Mouse (Mus musculus) kidney, adult 2 months (tissue): ENCODE results near the gene Krt6b. TPM values are rescaled to one million over a fixed set of nuclear protein-coding genes. Genes with fewer than 3 reads are reported as not detected.

Experiments
- DNase-seq: peaks from one replicate; pipeline ENCODE4 v3.0.0; 2021
- H3K27ac ChIP-seq: fragments of 200-500 bp; 2 replicates; pipeline ENCODE4 v1.5.1; 2012; ENCODE audit warnings: low read depth, low read length, control low read depth, inconsistent platforms; ENCODE audit not compliant: insufficient read depth
- H3K27me3 ChIP-seq: fragments of 200-500 bp; replicated peaks from 2 replicates; pipeline ENCODE4 v1.6.1; 2012; ENCODE audit warnings: mild to moderate bottlenecking, moderate library complexity, low read length, inconsistent platforms; ENCODE audit not compliant: control insufficient read depth, insufficient read depth
- H3K36me3 ChIP-seq: fragments of 200-500 bp; 2 replicates; pipeline ENCODE4 v1.6.1; 2012; ENCODE audit warnings: mild to moderate bottlenecking, moderate library complexity, low read length, inconsistent platforms; ENCODE audit not compliant: control insufficient read depth, insufficient read depth
- H3K4me1 ChIP-seq: fragments of 200-500 bp; 2 replicates; pipeline ENCODE4 v1.6.1; 2011; ENCODE audit warnings: low read length; ENCODE audit not compliant: control insufficient read depth, insufficient read depth
- H3K4me3 ChIP-seq: fragments of 200-500 bp; 2 replicates; pipeline ENCODE4 v1.5.1; 2011; ENCODE audit warnings: mild to moderate bottlenecking, low read depth, low read length, control low read depth; ENCODE audit not compliant: insufficient read depth
- CTCF ChIP-seq: fragments of 200-500 bp; conservative IDR thresholded peaks from 2 replicates; pipeline ENCODE4 v1.5.1; 2011; ENCODE audit warnings: low read depth, mild to moderate bottlenecking, control low read depth, low read length, moderate library complexity, mixed read lengths; ENCODE audit not compliant: insufficient read depth, insufficient read length
- POLR2A ChIP-seq: fragments of 200-500 bp; IDR thresholded peaks from one replicate; pipeline ENCODE4 v1.6.1; 2011; ENCODE audit warnings: low read depth, low read length, control low read depth
- WGBS: fragments of 180-500 bp; shearing (Covaris S2); methylation state at CpG from one replicate; pipeline ENCODE4 v1.1.7; 2018; 5-methylcytosine and 5-hydroxymethylcytosine counted together
- polyA plus RNA-seq: library from polyadenylated mRNA; depleted of rRNA; stranded (reverse); fragments of >200 nt; gene quantifications from 2 replicates; pipeline ENCODE4 v1.2.3, GENCODE M21; 2012; rRNA removed

Gene Krt6b
- polyA plus RNA-seq, 1 experiment, result not detected

DNA sequence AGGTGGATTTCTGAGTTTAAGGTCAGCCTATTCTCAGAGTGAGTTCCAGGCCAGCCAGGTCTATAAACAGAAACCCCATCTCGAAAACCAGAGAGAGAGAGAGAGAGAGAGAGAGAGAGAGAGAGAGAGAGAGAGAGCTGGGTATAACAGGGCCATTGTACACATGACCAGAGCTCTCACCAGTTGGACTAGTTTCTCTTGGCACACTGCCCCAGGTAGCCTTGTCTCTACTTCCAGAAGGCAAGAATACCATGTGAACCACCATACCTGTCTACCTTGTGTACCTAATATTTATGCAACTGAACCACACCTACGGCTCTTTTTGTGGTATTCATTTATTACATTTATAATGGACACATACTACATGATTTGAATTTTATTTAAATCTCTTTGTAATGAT is 8.1 kb upstream of the Krt6b start:
- H3K4me3 ChIP-seq, result no peak overlapping the region
- H3K27ac ChIP-seq, result no peak overlapping the region
- 74% methylated on average over 2 of the region's 2 CpGs for WGBS
- H3K4me1 ChIP-seq, result no peaks in the 10 kb centered on the region
- no peaks in the 10 kb centered on the region; the same call in 1 of the 2 replicates for H3K27me3 ChIP-seq
- DNase-seq, result no peak
- no peaks in the 10 kb centered on the region for H3K36me3 ChIP-seq
- no peak for TF ChIP-seq CTCF
- no peak for TF ChIP-seq POLR2A

DNA sequence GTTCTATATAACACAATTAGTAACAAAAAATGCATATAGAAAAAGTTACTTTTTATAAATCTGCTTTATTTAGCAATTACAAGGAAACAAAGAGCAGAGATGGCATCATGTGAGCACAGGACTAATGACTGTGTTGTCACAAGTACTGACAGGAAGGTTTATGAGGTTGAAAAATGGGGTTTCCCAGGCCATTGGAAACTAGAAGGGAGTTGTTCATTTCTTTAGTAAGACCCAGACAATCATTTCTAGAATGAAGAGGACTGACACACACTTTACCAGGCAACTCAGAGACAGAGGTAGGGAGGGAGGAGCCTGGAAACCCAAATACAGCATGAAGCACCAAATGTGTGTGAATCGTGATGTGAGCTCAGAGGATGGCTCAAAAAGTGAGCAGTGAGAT is 4.1 kb downstream of the Krt6b start:
- no peak overlapping the region for H3K27ac ChIP-seq
- H3K4me1 ChIP-seq, result no peaks in the 10 kb centered on the region
- H3K4me3 ChIP-seq, result no peak overlapping the region
- TF ChIP-seq POLR2A, result no peak
- no peak for TF ChIP-seq CTCF
- H3K36me3 ChIP-seq, result no peaks in the 10 kb centered on the region
- no peak for DNase-seq
- H3K27me3 ChIP-seq, result no peaks in the 10 kb centered on the region
- WGBS, result 70% methylated on average over 1 of the region's 1 CpGs

- TF ChIP-seq POLR2A, result no peak
- no peak for TF ChIP-seq CTCF
- H3K4me3 ChIP-seq, result no peak overlapping the region
- DNase-seq, result no peak
- H3K4me1 ChIP-seq, result no peaks in the 10 kb centered on the region
- no peaks in the 10 kb centered on the region for H3K36me3 ChIP-seq
- no peak overlapping the region for H3K27ac ChIP-seq
- no peaks in the 10 kb centered on the region for H3K27me3 ChIP-seq
- WGBS, result 86% methylated on average over 5 of the region's 5 CpGs
Observed at GRCm38 (mm10) chr15:101652736-101653265, 27.3 kb downstream of the Krt6b start.

DNA sequence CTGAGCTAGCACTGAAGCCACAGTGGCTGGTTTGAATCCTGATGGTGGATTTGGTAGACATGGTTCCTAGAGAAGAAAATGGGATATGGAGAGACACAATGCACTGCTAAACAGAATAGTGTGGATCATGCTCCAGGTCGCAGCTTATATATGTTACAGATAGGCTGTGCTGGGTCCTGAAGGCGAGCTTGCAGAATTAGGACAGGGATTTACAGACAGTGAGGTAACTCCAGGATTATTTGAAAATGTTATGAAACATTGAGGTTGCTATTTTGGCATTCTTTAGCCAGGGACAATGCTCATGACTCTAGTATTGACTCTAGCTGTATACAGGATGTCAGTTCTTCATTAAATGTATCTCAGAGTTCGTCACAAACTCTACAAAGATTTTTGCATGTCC is 32.8 kb downstream of the Krt6b start, which contains the start of gene Gm5478:
Gene Gm5478, minus strand, starts transcription at position 101 of the 400 bp plus-strand sequence.
- TF ChIP-seq CTCF, result no peak
- no peak for TF ChIP-seq POLR2A
- Histone ChIP-seq H3K27me3 (no peaks in the 10 kb centered on the region), H3K36me3 (no peaks in the 10 kb centered on the region), H3K4me1 (no peaks in the 10 kb centered on the region), H3K27ac (no peak within 1 kb of the TSS), H3K4me3 (no peak within 1 kb of the TSS)
- no peak for DNase-seq
- WGBS, result 74% methylated on average over 3 of the region's 3 CpGs

GRCm38 (mm10) chr15:101627884-101628283 is 52.2 kb downstream of the Krt6b start, which contains the start of gene Gm5414:
Gene Gm5414, minus strand, starts transcription at chr15:101628188.
- 0 out of 2 replicates have a peak, but pooled peaks cover 3% of the 10 kb centered on the region for H3K4me1 ChIP-seq
- H3K27ac ChIP-seq, result no peak within 1 kb of the TSS
- 73% methylated on average over 2 of the region's 2 CpGs for WGBS
- no peaks in the 10 kb centered on the region for H3K36me3 ChIP-seq
- no peak for DNase-seq
- H3K4me3 ChIP-seq, result no peak within 1 kb of the TSS
- no peaks in the 10 kb centered on the region for H3K27me3 ChIP-seq
- TF ChIP-seq POLR2A (no peak), CTCF (no peak)

Other genes starting within 250 kb of the Krt6b start
- not detected in 2 replicates for gene Krt87, start 241.5 kb downstream of the Krt6b start, polyA plus RNA-seq
- 0.18 TPM in 1 of 2 replicates, not detected in the other for gene Krt88, start 232.5 kb downstream of the Krt6b start, polyA plus RNA-seq
- not detected in 2 replicates for gene Krt81, start 216.5 kb downstream of the Krt6b start, polyA plus RNA-seq
- gene Krt86, start 206.8 kb downstream of the Krt6b start, polyA plus RNA-seq, result not detected in 2 replicates
- 0.08 TPM in 1 of 2 replicates, not detected in the other for gene Krt83, start 188.8 kb downstream of the Krt6b start, polyA plus RNA-seq
- gene Gm49425, start 163.0 kb downstream of the Krt6b start, polyA plus RNA-seq, result not detected in 2 replicates
- gene Krt84, start 147.5 kb downstream of the Krt6b start, polyA plus RNA-seq, result not detected in 2 replicates
- not detected in 2 replicates for gene Krt82, start 129.6 kb downstream of the Krt6b start, polyA plus RNA-seq
- gene Krt90, start 117.3 kb downstream of the Krt6b start, polyA plus RNA-seq, result not detected in 2 replicates
- gene Krt75, start 106.4 kb downstream of the Krt6b start, polyA plus RNA-seq, result not detected in 2 replicates
- gene Gm5414, start 52.1 kb downstream of the Krt6b start, polyA plus RNA-seq, result not detected in 2 replicates
- gene Gm5478, start 32.9 kb downstream of the Krt6b start, polyA plus RNA-seq, result not detected in 2 replicates
- gene Krt6a, start 14.0 kb upstream of the Krt6b start, polyA plus RNA-seq, result not detected in 2 replicates
- 2.6 and 4.6 TPM in 2 replicates for gene Krt5, start 32.6 kb upstream of the Krt6b start, polyA plus RNA-seq
- gene Krt71, start 62.8 kb upstream of the Krt6b start, polyA plus RNA-seq, result not detected in 2 replicates
- gene Krt72, start 106.2 kb upstream of the Krt6b start, polyA plus RNA-seq, result not detected in 2 replicates
- not detected in 2 replicates for gene Krt73, start 122.1 kb upstream of the Krt6b start, polyA plus RNA-seq
- not detected in 2 replicates for gene Krt2, start 137.9 kb upstream of the Krt6b start, polyA plus RNA-seq
- gene Krt1, start 170.5 kb upstream of the Krt6b start, polyA plus RNA-seq, result 0.05 and 0.11 TPM in 2 replicates
- not detected in 2 replicates for gene Krt77, start 189.4 kb upstream of the Krt6b start, polyA plus RNA-seq
- not detected in 2 replicates for gene Krt76, start 212.6 kb upstream of the Krt6b start, polyA plus RNA-seq
- 0.18 TPM in 1 of 2 replicates, not detected in the other for gene Krt4, start 244.4 kb upstream of the Krt6b start, polyA plus RNA-seq